Mouse (Mus musculus): ENCODE results near the gene Lmod2.

Lmod2 gene

DNA sequence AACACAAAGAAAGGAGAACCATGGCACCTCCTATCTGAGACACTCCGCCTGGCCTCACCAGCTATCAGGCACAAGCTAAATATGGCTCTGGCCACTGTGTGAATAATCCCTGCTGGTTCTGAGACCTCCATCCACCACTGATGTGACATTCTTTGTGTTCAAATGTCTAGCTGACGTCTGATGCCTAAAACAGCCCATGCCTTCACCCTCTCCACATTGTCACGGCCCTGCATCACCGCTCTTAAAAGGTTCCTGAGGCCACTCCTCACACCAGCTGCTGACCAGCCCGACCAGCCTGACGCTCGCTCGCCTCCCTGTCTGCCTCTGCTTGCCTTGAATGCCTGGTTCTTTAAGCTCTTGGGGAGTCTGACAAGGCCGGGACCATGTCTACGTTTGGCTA lies at the start of gene Lmod2:
Lmod2 (plus strand) TSS at position 263 of the 400 bp plus-strand sequence.
- in situ Hi-C loops (cut with MboI; ENCODE audit: low pct_unique_long_range_greater_than_20kb in 1 of 2, low sequenced_read_pairs in 2 of 2, unreplicated experiment in 1 of 2), result no loop called here

DNA sequence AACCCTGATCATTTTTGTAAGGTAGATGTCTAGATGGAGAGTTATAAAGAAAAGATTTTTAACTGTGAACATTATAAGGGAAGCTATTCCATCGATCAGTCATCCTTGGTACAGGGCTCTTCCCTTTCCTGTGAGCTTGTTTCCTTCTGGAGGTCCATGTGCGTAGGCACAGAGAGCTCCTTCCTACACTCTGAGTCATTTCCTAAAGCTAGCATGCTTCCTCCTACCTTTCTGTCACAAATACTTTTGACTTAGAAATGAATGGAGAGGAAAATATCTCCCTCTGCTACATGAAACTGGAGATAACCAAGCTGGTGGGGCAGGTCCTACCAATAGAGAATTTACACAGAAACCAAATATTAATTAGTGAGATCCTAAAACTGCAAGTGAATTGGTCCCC lies 47.8 kb upstream of the Lmod2 start:
- in situ Hi-C loops (cut with MboI; ENCODE audit: low pct_unique_long_range_greater_than_20kb in 1 of 2, low sequenced_read_pairs in 2 of 2, unreplicated experiment in 1 of 2), result no loop called here

GRCm38 (mm10) chr6:24552046-24552445 lies 45.5 kb upstream of the Lmod2 start:
- in situ Hi-C loops (cut with MboI; ENCODE audit: low pct_unique_long_range_greater_than_20kb in 1 of 2, low sequenced_read_pairs in 2 of 2, unreplicated experiment in 1 of 2), result no loop called here

DNA sequence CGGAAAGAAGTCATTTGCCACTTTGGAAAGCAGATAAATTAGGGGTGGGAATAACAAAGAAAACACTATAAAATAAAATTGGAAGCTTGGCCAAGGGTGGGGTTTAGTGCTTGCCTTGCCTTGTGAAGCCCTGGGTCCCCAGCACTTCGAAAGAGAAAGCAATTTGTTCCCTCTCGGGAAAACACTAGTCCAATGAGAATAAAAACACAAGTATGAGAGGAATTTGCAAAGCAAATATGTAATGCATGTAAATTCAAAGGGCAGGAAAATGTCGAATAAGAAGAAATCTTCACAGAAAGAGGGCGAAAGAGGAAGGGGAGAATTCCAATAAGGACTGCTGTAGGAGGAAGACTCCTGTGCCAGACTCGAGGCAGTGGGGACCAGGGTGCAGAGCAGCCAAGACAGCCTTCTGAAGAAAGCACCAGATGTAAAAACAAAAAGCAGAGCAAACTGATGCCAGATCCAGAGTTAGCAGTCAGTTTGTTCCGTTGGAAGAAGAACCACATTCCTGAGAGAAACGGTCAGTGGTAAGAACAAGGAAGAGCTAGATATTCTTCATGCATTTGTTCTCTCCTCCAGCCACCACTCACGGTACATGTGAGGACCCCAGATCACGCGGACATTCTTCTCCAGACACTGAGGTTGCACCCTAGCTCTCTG lies 43.0 kb upstream of the Lmod2 start:
- in situ Hi-C loops (cut with MboI; ENCODE audit: low pct_unique_long_range_greater_than_20kb in 1 of 2, low sequenced_read_pairs in 2 of 2, unreplicated experiment in 1 of 2), result no loop called here

- in situ Hi-C loops (cut with MboI; ENCODE audit: low pct_unique_long_range_greater_than_20kb in 1 of 2, low sequenced_read_pairs in 2 of 2, unreplicated experiment in 1 of 2), result no loop called here
These were observed 42.1 kb upstream of the Lmod2 start for GRCm38 (mm10) chr6:24555488-24555887.

GRCm38 (mm10) chr6:24564081-24564480 lies 33.5 kb upstream of the Lmod2 start:
- in situ Hi-C loops (cut with MboI; ENCODE audit: low pct_unique_long_range_greater_than_20kb in 1 of 2, low sequenced_read_pairs in 2 of 2, unreplicated experiment in 1 of 2), result no loop called here

- in situ Hi-C loops (cut with MboI; ENCODE audit: low pct_unique_long_range_greater_than_20kb in 1 of 2, low sequenced_read_pairs in 2 of 2, unreplicated experiment in 1 of 2), result no loop called here
These were observed 32.7 kb upstream of the Lmod2 start for GRCm38 (mm10) chr6:24564886-24565285.

GRCm38 (mm10) chr6:24568963-24569362 lies 28.6 kb upstream of the Lmod2 start:
- in situ Hi-C loops (cut with MboI; ENCODE audit: low pct_unique_long_range_greater_than_20kb in 1 of 2, low sequenced_read_pairs in 2 of 2, unreplicated experiment in 1 of 2), result no loop called here

DNA sequence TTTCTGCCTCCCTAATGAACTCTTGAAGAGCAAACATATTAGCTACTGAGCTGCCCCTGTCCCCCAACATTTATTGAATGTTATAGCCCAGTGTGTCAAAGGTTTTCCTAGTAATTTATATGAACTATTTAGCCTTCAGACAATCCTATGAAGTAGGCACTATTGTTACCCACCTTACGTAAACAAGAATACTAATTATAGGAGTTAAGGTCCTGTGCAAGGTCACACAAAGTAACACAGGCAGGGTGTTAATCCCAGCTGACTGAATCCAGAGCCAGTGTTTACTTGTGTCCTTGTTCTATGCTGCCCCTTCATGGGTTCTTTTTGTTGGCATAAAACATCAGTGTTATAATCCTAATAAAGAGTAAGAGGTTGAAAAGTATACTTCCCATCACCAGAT lies 27.9 kb upstream of the Lmod2 start:
- in situ Hi-C loops (cut with MboI; ENCODE audit: low pct_unique_long_range_greater_than_20kb in 1 of 2, low sequenced_read_pairs in 2 of 2, unreplicated experiment in 1 of 2), result no loop called here

- in situ Hi-C loops (cut with MboI; ENCODE audit: low pct_unique_long_range_greater_than_20kb in 1 of 2, low sequenced_read_pairs in 2 of 2, unreplicated experiment in 1 of 2), result no loop called here
These were observed 27.3 kb upstream of the Lmod2 start for GRCm38 (mm10) chr6:24570278-24570677.

DNA sequence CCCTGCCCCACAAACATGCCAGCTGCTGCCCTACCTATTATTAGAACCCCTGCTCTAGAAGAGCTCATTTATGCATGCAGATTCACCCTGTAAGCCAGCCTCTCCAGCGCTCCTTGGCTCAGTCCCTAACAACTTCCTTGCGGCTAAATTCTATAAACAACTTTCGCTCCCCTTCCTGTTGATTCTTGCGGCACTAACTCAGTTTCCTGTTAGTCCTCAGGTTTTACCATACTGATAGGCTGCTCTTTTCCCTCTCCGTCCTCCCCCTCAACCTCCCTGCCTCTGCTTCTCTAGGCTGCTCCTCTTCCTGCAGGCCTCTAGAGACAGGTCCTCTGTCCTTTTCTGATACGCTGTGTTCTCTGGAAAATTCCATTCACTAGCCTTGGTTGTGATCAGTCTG lies 26.4 kb upstream of the Lmod2 start:
- in situ Hi-C loops (cut with MboI; ENCODE audit: low pct_unique_long_range_greater_than_20kb in 1 of 2, low sequenced_read_pairs in 2 of 2, unreplicated experiment in 1 of 2), result no loop called here

DNA sequence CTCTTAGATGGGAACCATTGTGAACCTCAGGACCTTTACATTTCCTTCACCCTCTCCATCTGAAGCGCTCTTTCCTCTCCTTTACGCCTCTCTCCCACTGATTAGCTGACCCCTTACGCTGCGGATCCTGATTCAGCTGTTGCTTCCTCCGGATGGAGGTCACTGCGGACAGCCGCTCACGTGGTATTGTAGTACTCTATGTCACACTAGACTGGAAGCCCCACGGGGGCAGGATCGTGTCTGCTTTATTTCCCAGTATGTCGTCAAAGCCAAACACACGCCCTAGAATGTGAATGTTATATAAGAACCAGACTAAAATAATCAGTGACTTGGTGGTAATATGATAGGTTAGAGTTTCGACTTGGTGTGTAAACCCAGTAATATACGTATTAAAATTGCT lies 25.1 kb upstream of the Lmod2 start:
- in situ Hi-C loops (cut with MboI; ENCODE audit: low pct_unique_long_range_greater_than_20kb in 1 of 2, low sequenced_read_pairs in 2 of 2, unreplicated experiment in 1 of 2), result no loop called here

DNA sequence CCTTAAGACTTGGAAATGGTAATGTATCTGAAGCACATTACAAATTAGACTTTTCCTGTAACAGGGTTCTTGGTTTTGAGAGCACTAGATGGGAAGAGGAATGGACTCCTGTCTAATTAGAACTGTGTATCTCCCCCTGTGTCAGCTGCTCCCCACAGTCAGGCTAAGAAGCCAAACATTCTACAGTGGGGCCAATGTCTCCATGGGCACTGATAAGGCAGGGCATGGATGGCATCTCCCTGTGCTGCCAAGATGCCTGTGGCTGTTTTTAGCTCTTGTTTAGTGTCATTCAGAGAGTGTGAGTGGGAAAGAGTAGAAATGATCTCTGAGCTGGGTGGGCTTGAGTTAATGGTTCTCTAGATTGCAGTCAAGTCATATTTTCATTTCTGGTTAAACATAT lies 24.2 kb upstream of the Lmod2 start:
- in situ Hi-C loops (cut with MboI; ENCODE audit: low pct_unique_long_range_greater_than_20kb in 1 of 2, low sequenced_read_pairs in 2 of 2, unreplicated experiment in 1 of 2), result no loop called here

- in situ Hi-C loops (cut with MboI; ENCODE audit: low pct_unique_long_range_greater_than_20kb in 1 of 2, low sequenced_read_pairs in 2 of 2, unreplicated experiment in 1 of 2), result no loop called here
These were observed 14.1 kb upstream of the Lmod2 start for GRCm38 (mm10) chr6:24583456-24583855.

DNA sequence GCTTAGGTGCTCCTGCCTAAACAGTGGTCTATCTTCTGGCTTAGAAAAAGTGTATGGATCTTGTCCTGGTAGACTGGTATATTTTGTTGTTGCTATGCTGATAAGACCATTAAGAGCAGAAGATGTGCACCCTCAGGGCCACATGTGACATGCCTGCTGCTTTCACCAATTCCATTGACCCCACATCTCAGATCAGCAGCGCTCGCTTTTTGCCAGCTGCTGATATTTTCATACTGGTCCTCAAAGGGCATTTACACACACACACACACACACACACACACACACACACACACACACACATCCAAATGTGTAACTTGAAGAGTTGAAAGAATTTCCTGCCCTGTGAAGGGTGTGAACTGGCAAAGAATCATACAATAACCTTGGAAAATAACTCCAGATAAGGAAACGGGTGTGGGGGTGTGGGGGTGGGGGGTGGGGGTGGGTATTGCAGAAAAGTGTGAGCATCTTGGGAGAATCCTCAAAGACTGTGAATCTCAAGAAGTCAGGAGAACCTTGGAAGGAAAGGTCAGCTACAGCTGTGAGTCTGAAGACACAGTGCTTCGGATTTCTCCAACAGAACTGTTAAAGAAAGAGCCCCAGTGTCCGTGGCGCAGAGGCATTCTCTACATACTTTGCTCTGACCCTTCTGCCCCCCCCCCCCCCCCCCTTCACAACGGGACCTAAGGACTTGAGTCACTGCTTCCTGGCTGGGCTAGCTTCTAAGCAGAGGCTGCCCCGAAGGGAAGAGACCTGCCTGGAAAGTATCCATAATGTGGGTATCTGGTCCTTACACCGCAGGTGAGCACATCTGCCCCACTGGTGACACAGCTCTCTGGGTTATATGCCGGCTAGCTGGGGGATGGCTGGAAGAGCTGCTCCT lies 11.9 kb upstream of the Lmod2 start:
- in situ Hi-C loops (cut with MboI; ENCODE audit: low pct_unique_long_range_greater_than_20kb in 1 of 2, low sequenced_read_pairs in 2 of 2, unreplicated experiment in 1 of 2), result no loop called here

DNA sequence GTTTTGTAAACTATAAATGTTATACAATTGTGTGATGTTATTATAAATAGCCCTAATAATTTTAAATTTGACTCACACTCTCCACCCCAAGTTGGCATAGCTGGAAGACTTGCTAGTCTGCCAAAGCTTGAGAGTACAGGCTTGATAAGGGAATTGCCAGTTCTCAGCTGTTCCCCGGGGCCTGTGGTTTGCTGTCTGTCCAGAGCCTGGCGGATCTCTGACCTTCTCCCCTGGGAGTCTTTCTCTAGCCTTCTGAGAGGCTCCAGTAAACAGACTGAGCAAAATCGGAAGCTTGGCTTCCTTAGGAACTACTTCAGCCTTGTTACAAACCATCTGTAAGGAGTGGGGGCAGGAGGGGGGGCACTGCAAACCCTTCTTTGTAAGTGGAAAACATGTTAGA lies 10.7 kb upstream of the Lmod2 start:
- in situ Hi-C loops (cut with MboI; ENCODE audit: low pct_unique_long_range_greater_than_20kb in 1 of 2, low sequenced_read_pairs in 2 of 2, unreplicated experiment in 1 of 2), result no loop called here

- in situ Hi-C loops (cut with MboI; ENCODE audit: low pct_unique_long_range_greater_than_20kb in 1 of 2, low sequenced_read_pairs in 2 of 2, unreplicated experiment in 1 of 2), result no loop called here
These were observed 7.3 kb upstream of the Lmod2 start for GRCm38 (mm10) chr6:24590282-24590681.

- in situ Hi-C loops (cut with MboI; ENCODE audit: low pct_unique_long_range_greater_than_20kb in 1 of 2, low sequenced_read_pairs in 2 of 2, unreplicated experiment in 1 of 2), result no loop called here
These were observed 5.9 kb upstream of the Lmod2 start for GRCm38 (mm10) chr6:24591525-24592218.

DNA sequence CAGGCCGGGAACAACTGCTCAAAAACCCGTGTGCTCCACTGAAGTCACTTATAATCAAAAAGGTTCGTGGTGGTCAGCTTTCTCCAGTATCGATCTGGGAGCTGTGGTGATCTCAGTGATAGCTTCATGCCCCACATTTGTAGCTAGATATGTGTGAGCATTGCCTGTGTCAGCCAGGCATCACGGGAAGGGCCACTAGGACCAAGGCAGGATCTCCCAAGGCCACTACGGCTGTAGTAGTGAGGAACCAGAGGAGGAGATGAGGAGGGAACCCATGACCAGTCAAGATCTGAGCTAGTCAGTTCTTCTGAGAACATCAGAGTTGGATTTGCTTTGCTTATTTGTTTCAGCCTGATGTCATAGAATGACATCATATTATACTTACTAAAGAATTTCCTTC lies 1.6 kb downstream of the Lmod2 start:
- in situ Hi-C loops (cut with MboI; ENCODE audit: low pct_unique_long_range_greater_than_20kb in 1 of 2, low sequenced_read_pairs in 2 of 2, unreplicated experiment in 1 of 2), result no loop called here
